Mouse (Mus musculus): ENCODE measurements at regions not wholly inside any gene's neighbourhood (a gene's known extent, or its start where the extent isn't known, plus 50 kb on each side); places are given as distances from the start of the nearest gene placed in this dataset.

GRCm38 (mm10) chr14:76819690-76820089 lies 216.9 kb upstream of the Ccdc122 start:
- no peak overlapping the region for H3K4me2 ChIP-seq (ENCODE audit: low read depth)
- no peak overlapping the region for H3K9ac ChIP-seq
- WGBS: 10% methylated on average over 8 of the region's 8 CpGs
- peak; percentile 43 for ATAC-seq
- no peaks in the 10 kb centered on the region for H3K27me3 ChIP-seq (ENCODE audit: insufficient read depth, low read length)
- DNase-seq: peak; percentile 45
- H3K9me3 ChIP-seq (ENCODE audit: low read length): no peaks in the 10 kb centered on the region
- TF ChIP-seq CTCF (IDR thresholded peaks at IDR 0.05; ENCODE audit: low read depth): no peak
- no peak overlapping the region for H3K4me3 ChIP-seq (ENCODE audit: low read depth, low read length)
- no peaks in the 10 kb centered on the region for H3K36me3 ChIP-seq (ENCODE audit: insufficient read depth)
- H3K27ac ChIP-seq (ENCODE audit: low read depth, low read length): no peak overlapping the region
- no peaks in the 10 kb centered on the region for H3K4me1 ChIP-seq (ENCODE audit: insufficient read depth)

- Histone ChIP-seq H3K36me3 (ENCODE audit: insufficient read depth) (no peaks in the 10 kb centered on the region), H3K4me3 (ENCODE audit: low read depth, low read length) (no peak overlapping the region), H3K27ac (ENCODE audit: low read depth, low read length) (no peak overlapping the region), H3K4me1 (ENCODE audit: insufficient read depth) (no peaks in the 10 kb centered on the region), H3K4me2 (ENCODE audit: low read depth) (no peak overlapping the region), H3K27me3 (ENCODE audit: insufficient read depth, low read length) (no peaks in the 10 kb centered on the region), H3K9ac (no peak overlapping the region), H3K9me3 (ENCODE audit: low read length) (no peaks in the 10 kb centered on the region)
- no peak for ATAC-seq
- 70% methylated on average over 10 of the region's 10 CpGs for WGBS
- no peak for DNase-seq
- TF ChIP-seq CTCF (IDR thresholded peaks at IDR 0.05; ENCODE audit: low read depth): no peak
Observed at GRCm38 (mm10) chr14:76818256-76819010, 218.1 kb upstream of the Ccdc122 start.

GRCm38 (mm10) chr14:76817189-76817772 lies 219.3 kb upstream of the Ccdc122 start:
- no peak for ATAC-seq
- no peaks in the 10 kb centered on the region for H3K9me3 ChIP-seq (ENCODE audit: low read length)
- H3K4me2 ChIP-seq (ENCODE audit: low read depth): no peak overlapping the region
- H3K4me3 ChIP-seq (ENCODE audit: low read depth, low read length): no peak overlapping the region
- no peaks in the 10 kb centered on the region for H3K4me1 ChIP-seq (ENCODE audit: insufficient read depth)
- no peak overlapping the region for H3K9ac ChIP-seq
- TF ChIP-seq CTCF (IDR thresholded peaks at IDR 0.05; ENCODE audit: low read depth): no peak
- H3K36me3 ChIP-seq (ENCODE audit: insufficient read depth): no peaks in the 10 kb centered on the region
- WGBS: 57% methylated on average over 5 of the region's 5 CpGs
- DNase-seq: no peak
- H3K27ac ChIP-seq (ENCODE audit: low read depth, low read length): no peak overlapping the region
- H3K27me3 ChIP-seq (ENCODE audit: insufficient read depth, low read length): no peaks in the 10 kb centered on the region

- Histone ChIP-seq H3K4me3 (ENCODE audit: low read depth, low read length) (no peak overlapping the region), H3K4me1 (ENCODE audit: insufficient read depth) (no peaks in the 10 kb centered on the region), H3K9me3 (ENCODE audit: low read length) (no peaks in the 10 kb centered on the region), H3K36me3 (ENCODE audit: insufficient read depth) (no peaks in the 10 kb centered on the region), H3K9ac (no peak overlapping the region), H3K27me3 (ENCODE audit: insufficient read depth, low read length) (no peaks in the 10 kb centered on the region), H3K4me2 (ENCODE audit: low read depth) (no peak overlapping the region), H3K27ac (ENCODE audit: low read depth, low read length) (no peak overlapping the region)
- DNase-seq: no peak
- 89% methylated on average over 2 of the region's 2 CpGs for WGBS
- no peak for ATAC-seq
- TF ChIP-seq CTCF (IDR thresholded peaks at IDR 0.05; ENCODE audit: low read depth): no peak
Observed at GRCm38 (mm10) chr14:76816666-76817065, 219.9 kb upstream of the Ccdc122 start.

- no peak for ATAC-seq
- no peak overlapping the region for H3K9ac ChIP-seq
- H3K27ac ChIP-seq (ENCODE audit: low read depth, low read length): no peak overlapping the region
- no peaks in the 10 kb centered on the region for H3K36me3 ChIP-seq (ENCODE audit: insufficient read depth)
- no peak overlapping the region for H3K4me3 ChIP-seq (ENCODE audit: low read depth, low read length)
- H3K4me1 ChIP-seq (ENCODE audit: insufficient read depth): no peaks in the 10 kb centered on the region
- DNase-seq: no peak
- TF ChIP-seq CTCF (IDR thresholded peaks at IDR 0.05; ENCODE audit: low read depth): no peak
- no peaks in the 10 kb centered on the region for H3K27me3 ChIP-seq (ENCODE audit: insufficient read depth, low read length)
- no peak overlapping the region for H3K4me2 ChIP-seq (ENCODE audit: low read depth)
- no peaks in the 10 kb centered on the region for H3K9me3 ChIP-seq (ENCODE audit: low read length)
- 70% methylated on average over 14 of the region's 14 CpGs for WGBS
Observed at GRCm38 (mm10) chr14:76812155-76812875, 224.3 kb upstream of the Ccdc122 start.

- 43% methylated on average over 21 of the region's 21 CpGs for WGBS
- no peak for TF ChIP-seq CTCF (IDR thresholded peaks at IDR 0.05; ENCODE audit: low read depth)
- no peak overlapping the region for H3K9ac ChIP-seq
- no peaks in the 10 kb centered on the region for H3K4me1 ChIP-seq (ENCODE audit: insufficient read depth)
- H3K4me3 ChIP-seq (ENCODE audit: low read depth, low read length): no peak overlapping the region
- H3K4me2 ChIP-seq (ENCODE audit: low read depth): no peak overlapping the region
- H3K36me3 ChIP-seq (ENCODE audit: insufficient read depth): no peaks in the 10 kb centered on the region
- DNase-seq (no peak), ATAC-seq (no peak)
- H3K9me3 ChIP-seq (ENCODE audit: low read length): no peaks in the 10 kb centered on the region
- no peak overlapping the region for H3K27ac ChIP-seq (ENCODE audit: low read depth, low read length)
- H3K27me3 ChIP-seq (ENCODE audit: insufficient read depth, low read length): no peaks in the 10 kb centered on the region
Observed at GRCm38 (mm10) chr14:76810697-76811589, 225.6 kb upstream of the Ccdc122 start.

Measured in forebrain, postnatal 0 days (tissue).